Mouse (Mus musculus): ENCODE results near the gene Gm13539. TPM values are rescaled to one million over a fixed set of nuclear protein-coding genes. Genes with fewer than 3 reads are reported as not detected.
"Not testable (repeated sequence)": the region's sequence is repeated elsewhere in the genome, so short reads cannot be mapped to it uniquely, and the experiment has no call there.

Gm13539 gene
- not detected in 2 replicates for polyA plus RNA-seq (2012; ENCODE audit: insufficient read depth, low replicate concordance)

- peaks cover 88% of the 10 kb centered on the region for H3K27me3 ChIP-seq (replicated peaks)
- TF ChIP-seq GATA1 (IDR thresholded peaks at IDR 0.05; ENCODE audit: borderline replicate concordance, low read length) (no peak), FLI1 (IDR thresholded peaks at IDR 0.05; ENCODE audit: low read length) (no peak)
Observed at GRCm38 (mm10) chr2:25781957-25782356, at the start of gene Gm13539. Gm13539 (plus strand) TSS chr2:25782257.

DNA sequence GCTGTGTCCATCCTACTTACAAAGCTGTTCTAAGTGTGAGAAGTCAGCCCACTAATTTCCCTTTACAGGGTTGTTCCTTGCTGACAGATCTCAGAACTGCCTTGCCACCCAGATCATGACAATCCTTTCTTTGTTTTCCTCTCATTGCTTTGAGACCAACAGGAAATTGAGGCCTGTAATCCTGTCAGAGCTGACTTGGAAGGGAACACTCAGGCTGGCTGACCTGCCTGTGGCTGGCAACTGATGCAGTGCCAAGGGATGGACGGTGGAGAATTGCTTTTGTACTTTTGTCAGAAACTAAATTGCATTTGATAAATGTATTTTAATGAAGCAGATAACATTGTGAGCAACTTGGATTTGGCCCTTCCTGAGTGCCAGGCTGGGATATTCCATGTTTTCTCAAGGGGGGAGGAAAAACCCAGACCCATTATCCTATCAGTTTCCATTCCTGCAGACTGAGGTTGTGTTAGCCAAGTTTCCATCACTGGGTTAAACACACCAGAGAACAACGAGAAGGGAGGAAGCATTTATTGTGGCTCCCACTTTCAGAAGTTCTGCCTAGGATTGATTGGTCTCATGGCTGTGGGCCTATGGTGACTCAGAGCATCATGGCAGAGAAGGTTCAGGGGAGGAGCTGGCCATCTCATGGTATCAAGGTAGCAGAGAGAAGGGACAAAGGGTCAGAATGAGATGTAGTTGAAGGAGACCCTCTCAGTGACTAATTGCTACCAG, 48.7 kb upstream of the Gm13539 start:
- no peaks in the 10 kb centered on the region for H3K4me1 ChIP-seq
- H3K4me3 ChIP-seq (replicated peaks) = no peak overlapping the region
- H3K9me3 ChIP-seq = peaks cover 13% of the 10 kb centered on the region
- TF ChIP-seq FLI1 (IDR thresholded peaks at IDR 0.05; ENCODE audit: low read length) (no peak), GATA1 (IDR thresholded peaks at IDR 0.05; ENCODE audit: borderline replicate concordance, low read length) (no peak)
- peaks cover 26% of the 10 kb centered on the region for H3K27me3 ChIP-seq (replicated peaks)
- H3K36me3 ChIP-seq (replicated peaks; ENCODE audit: low read length) = no peaks in the 10 kb centered on the region

More at GRCm38 (mm10) chr2:25781957-25782356, at the start of gene Gm13539:
- H3K36me3 ChIP-seq (replicated peaks; ENCODE audit: low read length) = no peaks in the 10 kb centered on the region
- H3K9me3 ChIP-seq = no peaks in the 10 kb centered on the region
- H3K4me1 ChIP-seq = no peaks in the 10 kb centered on the region
- no peak within 1 kb of the TSS for H3K4me3 ChIP-seq (replicated peaks)

DNA sequence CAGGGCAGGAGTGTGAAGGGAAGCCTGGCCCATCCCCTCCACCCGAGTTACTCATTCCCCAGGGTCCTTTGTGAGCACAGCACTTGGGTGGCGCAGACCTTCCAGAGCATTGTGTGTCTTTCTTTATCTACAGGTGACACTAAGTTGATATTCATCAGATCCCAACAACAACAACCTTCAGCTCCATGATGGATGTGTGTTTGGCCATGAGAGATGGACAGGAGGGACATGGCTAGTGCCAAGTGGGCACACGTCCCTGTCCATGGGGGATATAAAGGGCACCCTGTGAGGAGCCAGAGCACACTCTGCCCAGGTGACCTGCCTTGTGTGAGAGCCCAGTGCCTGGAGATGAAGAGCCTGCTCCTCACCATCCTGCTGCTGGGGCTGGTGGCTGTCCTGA, 45.3 kb upstream of the Gm13539 start, which contains the start of gene Obp2b:
Gene Obp2b, plus strand, starts transcription at position 301 of the 400 bp plus-strand sequence.
- not testable (repeated sequence) for H3K4me3 ChIP-seq (replicated peaks); H3K4me1 ChIP-seq; H3K36me3 ChIP-seq (replicated peaks; ENCODE audit: low read length)
- Histone ChIP-seq H3K27me3 (replicated peaks) (peaks cover 37% of the 10 kb centered on the region), H3K9me3 (peaks cover 12% of the 10 kb centered on the region)

DNA sequence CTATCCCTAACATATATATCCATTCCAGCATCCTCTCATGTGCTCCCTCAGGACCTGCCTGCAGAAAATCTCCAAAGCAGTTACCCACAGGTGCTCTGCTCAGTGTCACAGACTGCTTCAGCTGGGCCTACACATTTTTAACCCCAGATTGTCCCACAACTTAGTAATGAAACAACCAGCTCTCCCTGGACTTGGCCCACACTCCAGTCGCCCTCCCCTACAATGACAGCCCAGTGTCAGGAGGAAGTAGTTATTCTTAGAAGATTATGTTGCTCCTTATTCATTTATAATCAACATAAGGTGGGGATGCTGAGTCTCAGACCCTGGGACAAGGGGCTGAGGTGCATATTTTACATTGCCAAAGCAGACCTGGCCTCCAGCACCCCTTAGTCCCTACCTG, 40.4 kb upstream of the Gm13539 start:
- no peaks in the 10 kb centered on the region for H3K36me3 ChIP-seq (replicated peaks; ENCODE audit: low read length)
- TF ChIP-seq GATA1 (IDR thresholded peaks at IDR 0.05; ENCODE audit: borderline replicate concordance, low read length) = no peak
- no peak for TF ChIP-seq FLI1 (IDR thresholded peaks at IDR 0.05; ENCODE audit: low read length)
- no peaks in the 10 kb centered on the region for H3K4me1 ChIP-seq
- no peak overlapping the region for H3K4me3 ChIP-seq (replicated peaks)
- peaks cover 12% of the 10 kb centered on the region for H3K9me3 ChIP-seq
- H3K27me3 ChIP-seq (replicated peaks) = peaks cover 19% of the 10 kb centered on the region

DNA sequence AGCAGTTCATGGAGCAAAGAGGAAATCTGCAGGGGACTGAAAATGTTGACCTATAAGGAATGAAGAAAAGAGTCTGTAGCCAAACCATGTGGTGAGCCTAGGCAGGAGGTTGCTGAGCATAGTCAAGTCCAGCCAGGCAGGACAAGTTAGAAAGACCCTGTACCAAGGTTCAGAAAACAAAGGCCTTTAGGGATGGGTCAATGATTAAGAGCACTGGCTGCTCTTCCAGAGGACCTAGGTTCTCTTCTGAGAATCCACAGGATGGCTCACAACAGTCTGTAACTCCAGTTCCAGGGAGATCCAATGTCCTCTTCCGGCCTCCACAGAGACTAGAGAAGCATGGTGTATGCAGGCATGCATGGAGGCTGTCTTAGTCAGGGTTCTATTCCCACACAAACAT, 27.9 kb upstream of the Gm13539 start:
- peaks cover 31% of the 10 kb centered on the region for H3K9me3 ChIP-seq
- peaks cover 20% of the 10 kb centered on the region for H3K27me3 ChIP-seq (replicated peaks)
- no peaks in the 10 kb centered on the region for H3K36me3 ChIP-seq (replicated peaks; ENCODE audit: low read length)
- TF ChIP-seq FLI1 (IDR thresholded peaks at IDR 0.05; ENCODE audit: low read length) (no peak), GATA1 (IDR thresholded peaks at IDR 0.05; ENCODE audit: borderline replicate concordance, low read length) (no peak)
- no peaks in the 10 kb centered on the region for H3K4me1 ChIP-seq
- H3K4me3 ChIP-seq (replicated peaks) = no peak overlapping the region

GRCm38 (mm10) chr2:25758064-25758625, 23.9 kb upstream of the Gm13539 start:
- H3K36me3 ChIP-seq (replicated peaks; ENCODE audit: low read length) = no peaks in the 10 kb centered on the region
- peaks cover 28% of the 10 kb centered on the region for H3K27me3 ChIP-seq (replicated peaks)
- peaks cover 31% of the 10 kb centered on the region for H3K9me3 ChIP-seq
- H3K4me3 ChIP-seq (replicated peaks) = no peak overlapping the region
- TF ChIP-seq FLI1 (IDR thresholded peaks at IDR 0.05; ENCODE audit: low read length) (no peak), GATA1 (IDR thresholded peaks at IDR 0.05; ENCODE audit: borderline replicate concordance, low read length) (no peak)
- peaks cover 11% of the 10 kb centered on the region for H3K4me1 ChIP-seq

- Histone ChIP-seq H3K4me1 (peaks cover 20% of the 10 kb centered on the region), H3K27me3 (replicated peaks) (peaks cover 86% of the 10 kb centered on the region), H3K9me3 (no peaks in the 10 kb centered on the region), H3K36me3 (replicated peaks; ENCODE audit: low read length) (no peaks in the 10 kb centered on the region), H3K4me3 (replicated peaks) (no peak within 1 kb of the TSS)
- TF ChIP-seq GATA1 (IDR thresholded peaks at IDR 0.05; ENCODE audit: borderline replicate concordance, low read length) = no peak
- TF ChIP-seq FLI1 (IDR thresholded peaks at IDR 0.05; ENCODE audit: low read length) = no peak
Observed at GRCm38 (mm10) chr2:25765269-25765668, 16.8 kb upstream of the Gm13539 start, which contains the start of gene Lcn3. Lcn3 (plus strand) TSS chr2:25765569.

DNA sequence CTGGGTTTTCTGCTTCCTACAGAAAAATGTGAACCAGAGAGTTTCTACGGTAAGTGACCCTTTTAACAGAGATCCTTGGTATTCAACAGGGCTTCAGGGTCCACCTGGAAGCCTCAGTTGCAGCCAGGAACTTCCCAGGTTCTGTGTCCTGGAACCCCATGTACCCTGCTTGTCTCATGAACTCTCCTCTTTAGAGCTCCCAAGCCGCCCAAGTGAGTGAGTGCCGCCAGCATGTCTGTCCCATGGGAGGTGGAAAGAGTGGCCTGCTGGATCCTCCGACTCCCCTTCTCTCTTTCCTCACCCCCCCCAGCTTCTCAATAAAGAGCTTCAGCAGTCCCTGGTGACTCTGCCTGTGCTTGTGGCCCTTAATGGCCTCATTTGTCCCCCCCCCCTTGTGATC, 14.3 kb upstream of the Gm13539 start:
- Histone ChIP-seq H3K36me3 (replicated peaks; ENCODE audit: low read length) (no peaks in the 10 kb centered on the region), H3K9me3 (no peaks in the 10 kb centered on the region), H3K4me3 (replicated peaks) (no peak overlapping the region), H3K4me1 (peaks cover 13% of the 10 kb centered on the region), H3K27me3 (replicated peaks) (peaks cover 87% of the 10 kb centered on the region)
- no peak for TF ChIP-seq FLI1 (IDR thresholded peaks at IDR 0.05; ENCODE audit: low read length)
- TF ChIP-seq GATA1 (IDR thresholded peaks at IDR 0.05; ENCODE audit: borderline replicate concordance, low read length) = no peak

DNA sequence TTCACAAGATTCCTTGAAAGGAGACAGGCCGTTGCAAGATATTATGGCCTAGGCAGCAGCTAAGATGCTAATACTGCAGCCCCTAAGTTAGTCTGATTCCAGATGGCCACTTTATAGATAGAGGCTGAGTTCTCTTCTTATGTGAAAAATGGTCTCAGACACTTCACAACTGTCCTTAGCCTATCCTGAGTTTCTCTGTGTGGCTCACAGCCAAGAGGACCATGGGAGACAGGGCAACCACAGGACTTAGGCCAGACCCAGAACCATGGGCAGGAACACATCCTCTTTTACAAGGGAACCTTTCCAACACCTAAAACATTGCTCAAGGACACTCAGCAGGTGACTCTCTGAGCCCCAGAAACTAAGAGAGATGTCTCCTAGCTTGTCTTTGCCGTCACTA, 8.6 kb upstream of the Gm13539 start:
- H3K27me3 ChIP-seq (replicated peaks) = peaks cover 78% of the 10 kb centered on the region
- H3K9me3 ChIP-seq = no peaks in the 10 kb centered on the region
- TF ChIP-seq GATA1 (IDR thresholded peaks at IDR 0.05; ENCODE audit: borderline replicate concordance, low read length) (no peak), FLI1 (IDR thresholded peaks at IDR 0.05; ENCODE audit: low read length) (no peak)
- no peaks in the 10 kb centered on the region for H3K36me3 ChIP-seq (replicated peaks; ENCODE audit: low read length)
- H3K4me1 ChIP-seq = no peaks in the 10 kb centered on the region
- H3K4me3 ChIP-seq (replicated peaks) = no peak overlapping the region

DNA sequence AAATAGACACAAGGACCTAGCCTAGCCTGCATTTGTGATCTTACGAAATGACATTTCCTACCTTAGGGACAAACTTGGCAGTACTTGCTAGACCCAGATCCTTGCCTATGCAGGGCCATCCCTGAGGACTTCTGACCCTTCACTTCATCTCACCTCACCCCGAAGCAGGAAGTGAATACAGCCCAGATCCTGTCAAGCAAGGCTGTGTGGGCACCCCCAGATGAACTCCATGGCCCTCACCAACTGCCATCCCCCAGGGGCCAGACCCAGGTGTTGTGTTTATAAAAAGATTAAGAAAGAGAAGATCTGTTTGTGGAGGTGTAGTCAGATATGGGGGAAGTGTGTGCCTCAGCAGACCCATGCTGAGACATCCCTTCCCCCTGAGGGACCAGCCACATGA, 7.4 kb upstream of the Gm13539 start:
- H3K27me3 ChIP-seq (replicated peaks) = peaks cover 77% of the 10 kb centered on the region
- H3K36me3 ChIP-seq (replicated peaks; ENCODE audit: low read length) = no peaks in the 10 kb centered on the region
- TF ChIP-seq FLI1 (IDR thresholded peaks at IDR 0.05; ENCODE audit: low read length) (no peak), GATA1 (IDR thresholded peaks at IDR 0.05; ENCODE audit: borderline replicate concordance, low read length) (no peak)
- no peaks in the 10 kb centered on the region for H3K4me1 ChIP-seq
- no peak overlapping the region for H3K4me3 ChIP-seq (replicated peaks)
- H3K9me3 ChIP-seq = no peaks in the 10 kb centered on the region

All from megakaryocyte, embryonic 14.5 days (primary cell).